Mouse (Mus musculus) myocyte (in vitro differentiated cells): ENCODE measurements around the gene Igf1r.

Experiments
- POLR2A ChIP-seq: IDR thresholded peaks from one replicate; pipeline ENCODE4 v1.6.1; 2011; ENCODE audit warnings: low read depth, mild to moderate bottlenecking, control low read depth, moderate library complexity; ENCODE audit not compliant: insufficient read length
- TCF3 ChIP-seq: IDR thresholded peaks from one replicate; pipeline ENCODE4 v1.6.1; 2011; ENCODE audit warnings: low read depth, control low read depth; ENCODE audit not compliant: insufficient read length

DNA sequence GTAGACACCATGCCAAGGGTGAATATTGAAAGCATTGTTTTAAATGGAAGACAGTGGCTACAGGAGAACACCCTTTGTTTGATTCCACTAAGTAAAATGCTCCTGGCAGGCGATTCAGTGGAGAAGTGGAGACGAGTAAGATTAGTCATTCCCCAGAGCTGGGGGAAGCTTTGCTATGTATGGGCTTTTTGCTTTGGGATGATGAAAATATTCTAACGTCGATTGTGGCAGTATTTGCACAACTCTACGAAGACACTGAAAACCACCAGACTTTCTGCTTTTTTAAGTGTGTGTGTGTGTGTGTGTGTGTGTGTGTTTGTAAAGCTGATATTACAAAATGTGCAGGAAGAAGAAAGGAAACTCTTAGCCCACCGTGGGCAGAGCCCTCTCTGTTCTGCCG is 202.0 kb downstream of the Igf1r start:
- TF ChIP-seq POLR2A (no peak), TCF3 (no peak)
